Mouse (Mus musculus): Measurements from ENCODE around the gene Rims3.

GRCm38 (mm10) chr4:120924554-120925299 is 70.1 kb downstream of the Rims3 start, which contains the start of gene Exo5:
- TF ChIP-seq GATA1 (IDR thresholded peaks at IDR 0.05; ENCODE audit: borderline replicate concordance, low read length) (no peak), FLI1 (IDR thresholded peaks at IDR 0.05; ENCODE audit: low read length) (no peak)

Data from megakaryocyte, embryonic 14.5 days (primary cell).